Mouse (Mus musculus) myocyte (in vitro differentiated cells): ENCODE data around the gene Rad54l2.

Experiments
- CEBPB ChIP-seq: IDR thresholded peaks from 2 replicates; pipeline ENCODE4 v1.6.1; 2011; ENCODE audit warnings: mild to moderate bottlenecking, moderate library complexity; ENCODE audit not compliant: poor library complexity, insufficient read depth, severe bottlenecking
- E2F4 ChIP-seq: IDR thresholded peaks from one replicate; pipeline ENCODE4 v1.6.1; 2011; ENCODE audit warnings: mild to moderate bottlenecking, control low read depth, moderate library complexity; ENCODE audit not compliant: insufficient read depth
- MAX ChIP-seq: IDR thresholded peaks from one replicate; pipeline ENCODE4 v1.6.1; 2011; ENCODE audit warnings: low read depth, mild to moderate bottlenecking, control low read depth
- MYOD1 ChIP-seq, 3 experiments: IDR thresholded peaks; one replicate each; pipeline ENCODE4 v1.6.1; 2011; ENCODE audit warnings: control low read depth in 2 of 3, low read depth in 2 of 3, mild to moderate bottlenecking in 2 of 3, moderate library complexity in 1 of 3; ENCODE audit not compliant: insufficient read length in 2 of 3, control insufficient read depth in 1 of 3
- MYOG ChIP-seq, 3 experiments: IDR thresholded peaks; one replicate each; pipeline ENCODE4 v1.6.1; 2011; ENCODE audit warnings: control low read depth in 2 of 3, low read depth in 2 of 3, mild to moderate bottlenecking in 2 of 3; ENCODE audit not compliant: insufficient read length in 2 of 3, control insufficient read depth in 1 of 3, insufficient read depth in 1 of 3
- POLR2A ChIP-seq: IDR thresholded peaks from one replicate; pipeline ENCODE4 v1.6.1; 2011; ENCODE audit warnings: low read depth, mild to moderate bottlenecking, control low read depth, moderate library complexity; ENCODE audit not compliant: insufficient read length
- POLR2AphosphoS2 ChIP-seq: IDR thresholded peaks from one replicate; pipeline ENCODE4 v1.6.1; 2011; ENCODE audit warnings: low read depth, control low read depth; ENCODE audit not compliant: insufficient read length
- REST ChIP-seq: IDR thresholded peaks from one replicate; pipeline ENCODE4 v1.6.1; 2011; ENCODE audit warnings: mild to moderate bottlenecking, control low read depth, moderate library complexity; ENCODE audit not compliant: insufficient read depth, insufficient read length
- TCF12 ChIP-seq: IDR thresholded peaks from one replicate; pipeline ENCODE4 v1.6.1; 2011; ENCODE audit warnings: mild to moderate bottlenecking, control low read depth; ENCODE audit not compliant: poor library complexity, insufficient read depth, severe bottlenecking
- USF1 ChIP-seq: IDR thresholded peaks from one replicate; pipeline ENCODE4 v1.6.1; 2011; ENCODE audit warnings: low read depth, mild to moderate bottlenecking, control low read depth, moderate library complexity

GRCm38 (mm10) chr9:106657592-106657991 lies 131.4 kb downstream of the Rad54l2 start:
- no peak for TF ChIP-seq REST
- no peak for TF ChIP-seq TCF12
- no peak for TF ChIP-seq POLR2A
- TF ChIP-seq CEBPB: no peak
- TF ChIP-seq POLR2AphosphoS2: no peak
- no peak for TF ChIP-seq E2F4
- TF ChIP-seq USF1: no peak
- TF ChIP-seq MAX: no peak
- no peak for TF ChIP-seq MYOG (IDR thresholded peaks at IDR 0.05; ENCODE audit: control insufficient read depth in 1 of 3, insufficient read depth in 1 of 3, insufficient read length in 2 of 3, low read depth in 2 of 3)
- no peak for TF ChIP-seq MYOD1 (IDR thresholded peaks at IDR 0.05; ENCODE audit: control insufficient read depth in 1 of 3, insufficient read length in 2 of 3, low read depth in 2 of 3)
